19 mouse cellular contexts compared by ENCODE assay signal in genomic region chr17:49535580-49535979, GRCm38 (mm10). TPM values are rescaled to one million over a fixed set of nuclear protein-coding genes. Genes with fewer than 3 reads are reported as not detected.
A peak's percentile ranks its signal among the peaks of the same experiment; 100 is the strongest.
DNase-seq lines count a peak whose midpoint lies in the region; ATAC-seq and TF ChIP-seq lines count a peak whose summit lies in the region.
"Had no signal": no experiment of that assay in that cellular context is flagged by ENCODE, and none has a peak within 500 bp of the region (broad histone marks: within the 10 kb centered on the region; RNA-seq: fewer than 3 reads in every experiment).

No protein-coding gene starts in this region.

- no peaks in the 10 kb centered on the region for H3K9me3 ChIP-seq in kidney, embryonic 16.5 days (ENCODE audit: low read length)
- H3K9me3 ChIP-seq: heart, embryonic 13.5 days; limb, embryonic 15.5 days; neural tube, embryonic 12.5 days had no signal

- H3K27me3 ChIP-seq in kidney, embryonic 16.5 days (ENCODE audit: insufficient read depth, low read length) = no peaks in the 10 kb centered on the region
- H3K27me3 ChIP-seq in testis, adult 2 months (ENCODE audit: control insufficient read depth, insufficient read depth, low read length) = no peaks in the 10 kb centered on the region
- H3K27me3 ChIP-seq: heart, embryonic 13.5 days; limb, embryonic 15.5 days; neural tube, embryonic 12.5 days had no signal

- intact Hi-C loops in left cerebral cortex, adult 2 months (cut with DNase I) = no loop called here

- H3K9ac ChIP-seq in kidney, embryonic 16.5 days (replicated peaks; ENCODE audit: low read length) = no peak overlapping the region
- H3K9ac ChIP-seq: forebrain, postnatal 0 days; heart, embryonic 13.5 days; limb, embryonic 15.5 days; neural tube, embryonic 12.5 days had no signal

- no peaks in the 10 kb centered on the region for H3K36me3 ChIP-seq in kidney, embryonic 16.5 days (ENCODE audit: insufficient read depth, low read length)
- H3K36me3 ChIP-seq in testis, adult 2 months (ENCODE audit: control insufficient read depth, insufficient read depth, low read length) = no peaks in the 10 kb centered on the region
- H3K36me3 ChIP-seq: limb, embryonic 15.5 days had no signal

- no peak for TF ChIP-seq POLR2A in testis, adult 2 months (IDR thresholded peaks at IDR 0.05; ENCODE audit: control insufficient read depth, low read depth, low read length)

- no peak for ATAC-seq in kidney, embryonic 16.5 days (ENCODE audit: low FRiP score, low TSS enrichment)
- ATAC-seq: forebrain, postnatal 0 days had no signal

- no peak overlapping the region for H3K4me3 ChIP-seq in kidney, embryonic 16.5 days (ENCODE audit: low read length)
- no peak overlapping the region for H3K4me3 ChIP-seq in testis, adult 2 months (ENCODE audit: control insufficient read depth, low read depth, low read length)
- no peak overlapping the region for H3K4me3 ChIP-seq in left cerebral cortex, adult 2 months
- H3K4me3 ChIP-seq: heart, embryonic 13.5 days; limb, embryonic 15.5 days; neural tube, embryonic 12.5 days had no signal

- no peak for TF ChIP-seq CTCF in testis, adult 2 months (IDR thresholded peaks at IDR 0.05; ENCODE audit: control insufficient read depth, insufficient read depth, insufficient replicate concordance, low read depth, low read length)
- TF ChIP-seq CTCF in left cerebral cortex, adult 2 months (IDR thresholded peaks at IDR 0.05) = no peak

- H3K4me2 ChIP-seq in kidney, embryonic 16.5 days (replicated peaks; ENCODE audit: low read depth, low read length) = no peak overlapping the region
- H3K4me2 ChIP-seq: heart, embryonic 13.5 days; limb, embryonic 15.5 days; midbrain, embryonic 11.5 days; neural tube, embryonic 12.5 days had no signal

- 0 out of 2 replicates have a peak overlapping the region, but pooled peaks have one; percentile 24 for H3K27ac ChIP-seq in kidney, embryonic 16.5 days (ENCODE audit: low read length)
- peak overlapping the region; percentile 20 for H3K27ac ChIP-seq in testis, adult 2 months (ENCODE audit: control insufficient read depth, insufficient read depth, low read depth, low read length)
- no peak overlapping the region for H3K27ac ChIP-seq in left cerebral cortex, adult 2 months
- H3K27ac ChIP-seq: heart, embryonic 13.5 days; limb, embryonic 15.5 days; macrophage; neural tube, embryonic 12.5 days had no signal

- H3K4me1 ChIP-seq in kidney, embryonic 16.5 days (ENCODE audit: insufficient read depth, low read length) = peaks cover 20% of the 10 kb centered on the region
- peaks cover 2% of the 10 kb centered on the region for H3K4me1 ChIP-seq in testis, adult 2 months (ENCODE audit: control insufficient read depth, insufficient read depth, low read length)

- DNase-seq in kidney, postnatal 36 days = no peak
- no peak for DNase-seq in testis, postnatal 14 days (ENCODE audit: low spot score)
- DNase-seq in lung, postnatal 36 days = peak; percentile 16
- no peak for DNase-seq in left cerebral cortex, adult 2 months (ENCODE audit: extremely low spot score in 1 of 2, low spot score in 2 of 2)
- no peak for DNase-seq in cerebellum, adult 9-10 months
- DNase-seq: cerebellum, postnatal 14 days; forebrain, postnatal 0 days; kidney, adult 11 months; kidney, postnatal 25 days; right cerebral cortex, postnatal 25 days; thymus, adult 2 months had no signal

- WGBS in kidney, embryonic 16.5 days = 28% methylated on average over 4 of the region's 4 CpGs

RNA-seq across cellular contexts. Expression of gene Daam2, which starts 28.6 kb away (rescaled TPM):
- polyA plus RNA-seq in kidney, embryonic 16.5 days (2015; fragmentation: Nextera tagmentation; extraction: Ambion mirVana) = 6.7 and 8.1 TPM in 2 replicates
- 27.7 and 33.5 TPM in 2 replicates for polyA plus RNA-seq in testis, adult 2 months (2012; rRNA removed)
- total RNA-seq in left cerebral cortex, adult 2 months (2021) = 10 to 100 TPM; 48.7 to 55.6 TPM
- total RNA-seq: granulocyte monocyte progenitor cell, adult 5-6 weeks had no signal
